Mouse (Mus musculus) G1E (cell line): ENCODE results near the gene Cdkl3. TPM values are rescaled to one million over a fixed set of nuclear protein-coding genes. Genes with fewer than 3 reads are reported as not detected.

ENCODE experiments used
- ATAC-seq: 2 replicates; pipeline ENCODE4 v1.8.0; 2016; ENCODE audit warnings: mild to moderate bottlenecking; ENCODE audit not compliant: insufficient number of reproducible peaks, poor library complexity, low FRiP score, severe bottlenecking; ENCODE audit errors: extremely low read depth
- DNase-seq: peaks from one replicate; pipeline ENCODE4 v3.0.0; 2012; ENCODE audit warnings: low spot score
- H3K27me3 ChIP-seq: 2 replicates; pipeline ENCODE4 v1.6.1; 2012; ENCODE audit warnings: mild to moderate bottlenecking, low read length, inconsistent platforms; ENCODE audit not compliant: insufficient read depth
- H3K36me3 ChIP-seq: replicated peaks from 2 replicates; pipeline ENCODE3; 2012; ENCODE audit warnings: mild to moderate bottlenecking, inconsistent platforms
- H3K4me1 ChIP-seq: 2 replicates; pipeline ENCODE4 v1.6.1; 2012; ENCODE audit warnings: low read depth, low read length, inconsistent platforms, mixed read lengths; ENCODE audit not compliant: insufficient read depth
- H3K4me3 ChIP-seq: 2 replicates; pipeline ENCODE4 v1.5.1; 2012; ENCODE audit warnings: low read depth, mild to moderate bottlenecking, inconsistent platforms, low read length, moderate library complexity, mixed read lengths
- H3K9me3 ChIP-seq: replicated peaks from 2 replicates; pipeline ENCODE4 v1.6.1; 2012; ENCODE audit warnings: inconsistent platforms
- CTCF ChIP-seq: IDR thresholded peaks from 2 replicates; pipeline ENCODE4 v1.5.1; 2012; ENCODE audit warnings: low read depth, low read length, inconsistent platforms, mixed read lengths
- GATA1 ChIP-seq: IDR thresholded peaks from 2 replicates; pipeline ENCODE4 v1.6.1; 2012; ENCODE audit warnings: borderline replicate concordance, low read length, inconsistent platforms, mixed read lengths
- GATA2 ChIP-seq: IDR thresholded peaks from 2 replicates; pipeline ENCODE4 v1.6.1; 2012; ENCODE audit warnings: low read depth, low read length, inconsistent platforms, borderline replicate concordance
- POLR2AphosphoS5 ChIP-seq: IDR thresholded peaks from 2 replicates; pipeline ENCODE4 v1.6.1; 2012; ENCODE audit warnings: low read depth, low read length, inconsistent platforms; ENCODE audit not compliant: insufficient replicate concordance
- TAL1 ChIP-seq: conservative IDR thresholded peaks from 2 replicates; pipeline ENCODE4 v1.6.1; 2012; ENCODE audit warnings: low read depth, low read length, inconsistent platforms, mixed read lengths
- polyA plus RNA-seq: library from polyadenylated mRNA; stranded (reverse); fragments of >175 nt; gene quantifications from 2 replicates; pipeline ENCODE4 v1.2.3, GENCODE M21; 2012
- total RNA-seq, 2 experiments: library from RNA; stranded (forward) in 1 of 2; stranded (reverse) in 1 of 2; fragments of 200-1000 nt in 1 of 2; fragments of >200 nt in 1 of 2; fragmentation: Nextera tagmentation in 1 of 2; gene quantifications; 2 replicates each; pipeline ENCODE4 v1.2.3; 2014 to 2017

The Cdkl3 gene
- total and polyA plus RNA-seq, 3 experiments: 0.78 to 12.6 (median 2.5) TPM

- peak; percentile 26 for DNase-seq
- TF ChIP-seq GATA2 (no peak), TAL1 (no peak), POLR2AphosphoS5 (no peak), GATA1 (no peak), CTCF (no peak)
- no peaks in the 10 kb centered on the region for H3K9me3 ChIP-seq
- H3K27me3 ChIP-seq: no peaks in the 10 kb centered on the region
- peak overlapping the region; percentile 89 for H3K4me3 ChIP-seq
- H3K4me1 ChIP-seq: peaks cover 37% of the 10 kb centered on the region
- H3K36me3 ChIP-seq: peaks cover 34% of the 10 kb centered on the region
- no peak for ATAC-seq
Observed at GRCm38 (mm10) chr11:51999611-52000289, 4.3 kb upstream of the Cdkl3 start.

- peaks cover 38% of the 10 kb centered on the region for H3K4me1 ChIP-seq
- ATAC-seq: peak; percentile 72
Observed at GRCm38 (mm10) chr11:52000290-52000962, 3.6 kb upstream of the Cdkl3 start, which contains the start of gene Ube2b. Gene Ube2b (minus strand): TSS chr11:52000762.

GRCm38 (mm10) chr11:52001341-52001740, 2.7 kb upstream of the Cdkl3 start:
- Histone ChIP-seq H3K4me1 (peaks cover 44% of the 10 kb centered on the region), H3K36me3 (peaks cover 21% of the 10 kb centered on the region), H3K9me3 (no peaks in the 10 kb centered on the region), H3K27me3 (no peaks in the 10 kb centered on the region), H3K4me3 (no peak overlapping the region)
- no peak for ATAC-seq
- DNase-seq: no peak
- TF ChIP-seq GATA1 (no peak), CTCF (no peak), TAL1 (no peak), GATA2 (no peak), POLR2AphosphoS5 (no peak)

More at GRCm38 (mm10) chr11:52000290-52000962, 3.6 kb upstream of the Cdkl3 start, which contains the start of gene Ube2b:
- Histone ChIP-seq H3K9me3 (no peaks in the 10 kb centered on the region), H3K4me3 (peak within 1 kb of the TSS; percentile 89), H3K36me3 (peaks cover 27% of the 10 kb centered on the region), H3K27me3 (no peaks in the 10 kb centered on the region)
- peak; percentile 86 for DNase-seq
- TF ChIP-seq POLR2AphosphoS5: no peak
- TF ChIP-seq CTCF: no peak
- TF ChIP-seq TAL1: no peak
- TF ChIP-seq GATA1: no peak
- TF ChIP-seq GATA2: no peak

GRCm38 (mm10) chr11:52001861-52002260, 2.2 kb upstream of the Cdkl3 start:
- no peak overlapping the region for H3K4me3 ChIP-seq
- DNase-seq (no peak), ATAC-seq (no peak)
- no peak for TF ChIP-seq TAL1
- no peak for TF ChIP-seq GATA1
- no peaks in the 10 kb centered on the region for H3K27me3 ChIP-seq
- no peaks in the 10 kb centered on the region for H3K9me3 ChIP-seq
- peaks cover 16% of the 10 kb centered on the region for H3K36me3 ChIP-seq
- peaks cover 44% of the 10 kb centered on the region for H3K4me1 ChIP-seq

GRCm38 (mm10) chr11:52002842-52003504, 1.0 kb upstream of the Cdkl3 start:
- ATAC-seq (no peak), DNase-seq (no peak)
- H3K4me1 ChIP-seq: peaks cover 41% of the 10 kb centered on the region
- H3K27me3 ChIP-seq: no peaks in the 10 kb centered on the region
- TF ChIP-seq CTCF (no peak), TAL1 (no peak), GATA1 (no peak), GATA2 (no peak), POLR2AphosphoS5 (no peak)
- peak overlapping the region; percentile 97; the same call in 1 of the 2 replicates for H3K4me3 ChIP-seq
- H3K36me3 ChIP-seq: peaks cover 7% of the 10 kb centered on the region
- no peaks in the 10 kb centered on the region for H3K9me3 ChIP-seq

GRCm38 (mm10) chr11:52003505-52003771, 583 bp upstream of the Cdkl3 start:
- DNase-seq (peak; percentile 4), ATAC-seq (no peak)
- Histone ChIP-seq H3K4me3 (peak overlapping the region; percentile 97), H3K27me3 (no peaks in the 10 kb centered on the region), H3K9me3 (no peaks in the 10 kb centered on the region), H3K4me1 (peaks cover 41% of the 10 kb centered on the region), H3K36me3 (peaks cover 6% of the 10 kb centered on the region)
- TF ChIP-seq GATA2: no peak
- TF ChIP-seq GATA1: no peak
- TF ChIP-seq POLR2AphosphoS5: no peak
- no peak for TF ChIP-seq TAL1
- no peak for TF ChIP-seq CTCF

GRCm38 (mm10) chr11:52005586-52005985, 1.6 kb downstream of the Cdkl3 start:
- H3K9me3 ChIP-seq: no peaks in the 10 kb centered on the region

More at GRCm38 (mm10) chr11:52005586-52005985, 1.6 kb downstream of the Cdkl3 start:
- peaks cover 8% of the 10 kb centered on the region for H3K36me3 ChIP-seq
- ATAC-seq: no peak
- no peak for DNase-seq
- H3K4me1 ChIP-seq: peaks cover 32% of the 10 kb centered on the region
- H3K27me3 ChIP-seq: no peaks in the 10 kb centered on the region
- H3K4me3 ChIP-seq: no peak overlapping the region
- TF ChIP-seq POLR2AphosphoS5 (no peak), GATA1 (no peak), TAL1 (no peak)
